Mouse (Mus musculus) neural tube, embryonic 12.5 days (tissue): ENCODE results near the gene Pip4k2a. TPM values are rescaled to one million over a fixed set of nuclear protein-coding genes. Genes with fewer than 3 reads are reported as not detected.

Source experiments
- ATAC-seq: fragments of 200-750 bp; cut with Nextera tagmentation; 2 replicates; pipeline ENCODE4 v1.8.0; 2017; ENCODE audit warnings: low read depth, mild to moderate bottlenecking, moderate TSS enrichment, moderate library complexity; ENCODE audit not compliant: low FRiP score
- H3K27ac ChIP-seq: fragments of 300-500 bp; sonication (generic); 2 replicates; pipeline ENCODE4 v1.5.1; 2016
- H3K27me3 ChIP-seq: fragments of 300-500 bp; sonication (generic); replicated peaks from 2 replicates; pipeline ENCODE4 v1.6.1; 2016; ENCODE audit warnings: mild to moderate bottlenecking
- H3K36me3 ChIP-seq: fragments of 300-500 bp; sonication (generic); 2 replicates; pipeline ENCODE4 v1.6.1; 2016; ENCODE audit warnings: mild to moderate bottlenecking
- H3K4me1 ChIP-seq: fragments of 300-500 bp; sonication (generic); 2 replicates; pipeline ENCODE4 v1.6.1; 2016
- H3K4me2 ChIP-seq: fragments of 300-500 bp; sonication (generic); replicated peaks from 2 replicates; pipeline ENCODE4 v1.6.1; 2016; ENCODE audit warnings: mild to moderate bottlenecking
- H3K4me3 ChIP-seq: fragments of 300-500 bp; sonication (generic); 2 replicates; pipeline ENCODE4 v1.5.1; 2016
- H3K9ac ChIP-seq: fragments of 300-500 bp; sonication (generic); 2 replicates; pipeline ENCODE4 v1.6.1; 2016; ENCODE audit warnings: mild to moderate bottlenecking
- H3K9me3 ChIP-seq: fragments of 300-500 bp; sonication (generic); 2 replicates; pipeline ENCODE4 v1.6.1; 2016; ENCODE audit warnings: mild to moderate bottlenecking
- WGBS: fragments of 180-500 bp; shearing (Covaris S2); methylation state at CpG from one replicate; pipeline ENCODE4 v1.1.7; 2016; 5-methylcytosine and 5-hydroxymethylcytosine counted together
- polyA plus RNA-seq: library from polyadenylated mRNA; unstranded; fragments of >200 nt; fragmentation: Nextera tagmentation; extraction: Ambion mirVana; gene quantifications from 2 replicates; pipeline ENCODE4 v1.2.1, GENCODE M21; 2016

The Pip4k2a gene
- polyA plus RNA-seq, 1 experiment from 2014 or later = 15.1 TPM

GRCm38 (mm10) chr2:18916615-18917379 lies 81.1 kb downstream of the Pip4k2a start:
- no peak overlapping the region for H3K27ac ChIP-seq
- H3K4me1 ChIP-seq = no peaks in the 10 kb centered on the region
- no peaks in the 10 kb centered on the region for H3K9me3 ChIP-seq
- H3K4me3 ChIP-seq = no peak overlapping the region
- no peaks in the 10 kb centered on the region for H3K27me3 ChIP-seq
- 80% methylated on average over 14 of the region's 14 CpGs for WGBS
- ATAC-seq = no peak
- no peak overlapping the region for H3K4me2 ChIP-seq
- no peak overlapping the region for H3K9ac ChIP-seq
- no peaks in the 10 kb centered on the region for H3K36me3 ChIP-seq

GRCm38 (mm10) chr2:18916042-18916407 lies 81.9 kb downstream of the Pip4k2a start:
- WGBS = 68% methylated on average over 2 of the region's 2 CpGs
- H3K4me2 ChIP-seq = no peak overlapping the region
- H3K27ac ChIP-seq = no peak overlapping the region
- H3K4me1 ChIP-seq = no peaks in the 10 kb centered on the region; the same call in 1 of the 2 replicates
- H3K4me3 ChIP-seq = no peak overlapping the region
- H3K9ac ChIP-seq = no peak overlapping the region
- no peaks in the 10 kb centered on the region for H3K27me3 ChIP-seq
- no peak for ATAC-seq
- no peaks in the 10 kb centered on the region for H3K9me3 ChIP-seq
- H3K36me3 ChIP-seq = no peaks in the 10 kb centered on the region

- no peak overlapping the region for H3K4me2 ChIP-seq
- no peaks in the 10 kb centered on the region for H3K36me3 ChIP-seq
- H3K27ac ChIP-seq = no peak overlapping the region
- no peaks in the 10 kb centered on the region; the same call in 1 of the 2 replicates for H3K4me1 ChIP-seq
- ATAC-seq = no peak
- no peak overlapping the region for H3K4me3 ChIP-seq
- no peak overlapping the region for H3K9ac ChIP-seq
- no peaks in the 10 kb centered on the region for H3K27me3 ChIP-seq
- H3K9me3 ChIP-seq = no peaks in the 10 kb centered on the region
- WGBS = 84% methylated on average over 9 of the region's 9 CpGs
Measured at GRCm38 (mm10) chr2:18915372-18916041, 82.4 kb downstream of the Pip4k2a start.

DNA sequence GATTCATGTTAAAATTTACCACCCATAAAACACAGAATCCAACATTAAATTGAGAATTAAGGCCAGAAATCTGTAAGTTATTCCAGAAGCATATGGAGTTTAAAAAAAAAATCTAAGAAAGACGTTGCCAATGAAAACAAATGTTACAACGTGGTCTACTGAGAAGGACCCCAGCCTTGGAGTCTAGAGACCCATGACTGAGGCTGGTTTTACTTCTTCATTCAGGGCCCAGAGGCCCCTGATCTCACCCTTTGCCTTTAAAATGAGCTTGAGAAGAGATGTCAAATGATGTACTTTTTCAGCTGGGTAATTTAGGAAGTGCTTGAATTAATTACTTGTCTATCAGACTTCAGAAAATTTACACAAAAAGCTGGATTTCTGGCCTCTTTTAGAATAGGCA lies 83.2 kb downstream of the Pip4k2a start:
- no peak for ATAC-seq
- H3K36me3 ChIP-seq = no peaks in the 10 kb centered on the region

GRCm38 (mm10) chr2:18913642-18914041 lies 84.3 kb downstream of the Pip4k2a start:
- Histone ChIP-seq H3K4me3 (no peak overlapping the region), H3K9ac (no peak overlapping the region), H3K27ac (no peak overlapping the region), H3K4me2 (no peak overlapping the region), H3K9me3 (no peaks in the 10 kb centered on the region), H3K27me3 (no peaks in the 10 kb centered on the region), H3K4me1 (no peaks in the 10 kb centered on the region; the same call in 1 of the 2 replicates), H3K36me3 (no peaks in the 10 kb centered on the region)
- ATAC-seq = no peak
- 66% methylated on average over 3 of the region's 3 CpGs for WGBS

More for the DNA sequence above, 83.2 kb downstream of the Pip4k2a start:
- Histone ChIP-seq H3K27ac (no peak overlapping the region), H3K4me3 (no peak overlapping the region), H3K4me1 (no peaks in the 10 kb centered on the region; the same call in 1 of the 2 replicates), H3K9ac (no peak overlapping the region), H3K9me3 (no peaks in the 10 kb centered on the region), H3K4me2 (no peak overlapping the region), H3K27me3 (no peaks in the 10 kb centered on the region)
- WGBS = 78% methylated on average over 2 of the region's 2 CpGs

- H3K27ac ChIP-seq = no peak overlapping the region
- H3K9me3 ChIP-seq = no peaks in the 10 kb centered on the region
- no peaks in the 10 kb centered on the region for H3K27me3 ChIP-seq
- 95% methylated on average over 6 of the region's 6 CpGs for WGBS
- no peak overlapping the region for H3K4me3 ChIP-seq
- no peak overlapping the region for H3K4me2 ChIP-seq
- no peak overlapping the region for H3K9ac ChIP-seq
- no peak for ATAC-seq
- H3K4me1 ChIP-seq = peaks cover 7% of the 10 kb centered on the region; the same call in 1 of the 2 replicates
- no peaks in the 10 kb centered on the region for H3K36me3 ChIP-seq
Measured at GRCm38 (mm10) chr2:18911251-18911934, 86.5 kb downstream of the Pip4k2a start.

DNA sequence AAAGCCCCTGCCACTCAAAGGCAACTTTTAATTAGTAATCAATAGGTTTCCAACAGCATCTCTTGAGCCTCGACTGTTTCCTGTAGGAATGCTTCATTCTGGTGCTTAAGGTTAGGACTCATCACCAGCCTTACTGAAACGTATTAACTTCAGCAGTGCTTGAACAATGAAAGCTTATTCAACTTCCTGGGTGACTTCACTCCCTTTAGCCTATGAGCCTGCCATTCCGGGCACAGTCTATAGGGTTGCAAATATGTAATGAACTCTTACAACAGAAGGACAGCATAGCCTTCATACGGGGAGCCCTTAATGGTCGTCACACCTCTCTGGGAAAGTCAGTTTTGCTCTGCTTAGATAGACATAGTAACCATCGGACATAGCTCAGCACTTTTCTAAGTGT lies 87.7 kb downstream of the Pip4k2a start:
- ATAC-seq = no peak
- Histone ChIP-seq H3K4me2 (no peak overlapping the region), H3K9ac (no peak overlapping the region), H3K36me3 (no peaks in the 10 kb centered on the region), H3K4me1 (peaks cover 7% of the 10 kb centered on the region; the same call in 1 of the 2 replicates), H3K27me3 (no peaks in the 10 kb centered on the region), H3K27ac (no peak overlapping the region), H3K9me3 (no peaks in the 10 kb centered on the region), H3K4me3 (no peak overlapping the region)
- WGBS = 88% methylated on average over 6 of the region's 6 CpGs

- Histone ChIP-seq H3K4me2 (no peak overlapping the region), H3K36me3 (no peaks in the 10 kb centered on the region), H3K9ac (no peak overlapping the region), H3K27me3 (no peaks in the 10 kb centered on the region), H3K27ac (no peak overlapping the region), H3K9me3 (no peaks in the 10 kb centered on the region), H3K4me3 (no peak overlapping the region), H3K4me1 (peaks cover 7% of the 10 kb centered on the region; the same call in 1 of the 2 replicates)
- no peak for ATAC-seq
- 94% methylated on average over 6 of the region's 6 CpGs for WGBS
Measured at GRCm38 (mm10) chr2:18909713-18910112, 88.2 kb downstream of the Pip4k2a start.

- Histone ChIP-seq H3K4me2 (no peak overlapping the region), H3K9me3 (no peaks in the 10 kb centered on the region), H3K27me3 (no peaks in the 10 kb centered on the region), H3K27ac (no peak overlapping the region), H3K4me1 (peaks cover 7% of the 10 kb centered on the region; the same call in 1 of the 2 replicates), H3K9ac (no peak overlapping the region), H3K4me3 (no peak overlapping the region), H3K36me3 (no peaks in the 10 kb centered on the region)
- WGBS = 73% methylated on average over 8 of the region's 8 CpGs
- no peak for ATAC-seq
Measured at GRCm38 (mm10) chr2:18907269-18907668, 90.7 kb downstream of the Pip4k2a start.

DNA sequence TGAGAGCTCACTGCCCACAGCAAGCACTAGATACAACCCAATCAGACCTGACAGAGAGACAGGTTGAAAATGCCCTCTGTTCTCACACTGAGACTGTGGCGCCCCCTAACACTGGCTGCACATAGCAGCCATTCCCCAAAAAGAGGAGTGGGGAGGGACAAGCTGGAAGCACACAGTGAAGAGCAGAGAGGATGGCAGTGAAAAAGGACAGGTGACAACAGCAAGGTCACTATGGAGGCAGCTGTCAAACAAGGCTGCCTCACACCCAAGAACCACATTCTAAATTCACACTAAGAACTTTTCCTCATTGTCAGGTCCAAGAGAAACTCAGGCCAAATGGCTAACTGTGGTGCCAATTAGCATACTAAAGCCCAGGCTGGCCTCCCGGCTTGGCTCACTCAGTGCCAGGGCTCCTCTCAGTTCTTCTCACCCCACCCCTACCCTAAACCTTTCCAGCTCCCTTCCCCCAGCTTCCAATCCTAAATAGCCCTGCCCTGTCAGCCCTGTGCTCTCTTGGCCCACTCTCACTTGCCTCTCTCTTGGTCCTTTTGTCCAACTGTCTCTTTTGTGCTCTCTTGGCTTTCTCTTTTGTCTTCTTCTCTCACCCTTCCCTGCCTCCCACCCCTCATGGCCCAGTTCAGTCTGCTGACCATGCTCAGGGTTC lies 91.4 kb downstream of the Pip4k2a start:
- WGBS = 36% methylated on average over 2 of the region's 2 CpGs
- H3K9me3 ChIP-seq = no peaks in the 10 kb centered on the region
- no peak overlapping the region for H3K9ac ChIP-seq
- H3K36me3 ChIP-seq = no peaks in the 10 kb centered on the region
- H3K27me3 ChIP-seq = no peaks in the 10 kb centered on the region
- H3K27ac ChIP-seq = no peak overlapping the region
- 0 out of 2 replicates have a peak, but pooled peaks have one; percentile 51 for ATAC-seq
- peaks cover 7% of the 10 kb centered on the region; the same call in 1 of the 2 replicates for H3K4me1 ChIP-seq
- H3K4me2 ChIP-seq = no peak overlapping the region
- H3K4me3 ChIP-seq = no peak overlapping the region

- no peak for ATAC-seq
- H3K27ac ChIP-seq = no peak overlapping the region
- 91% methylated on average over 9 of the region's 9 CpGs for WGBS
- no peaks in the 10 kb centered on the region for H3K36me3 ChIP-seq
- no peaks in the 10 kb centered on the region for H3K9me3 ChIP-seq
- H3K4me2 ChIP-seq = no peak overlapping the region
- peaks cover 7% of the 10 kb centered on the region; the same call in 1 of the 2 replicates for H3K4me1 ChIP-seq
- no peak overlapping the region for H3K9ac ChIP-seq
- H3K27me3 ChIP-seq = no peaks in the 10 kb centered on the region
- H3K4me3 ChIP-seq = no peak overlapping the region
Measured at GRCm38 (mm10) chr2:18903301-18904068, 94.4 kb downstream of the Pip4k2a start.
